Mouse (Mus musculus): ENCODE measurements around the gene Gzma. TPM values are rescaled to one million over a fixed set of nuclear protein-coding genes. Genes with fewer than 3 reads are reported as not detected.

Gzma gene
- polyA plus RNA-seq (2015; fragmentation: Nextera tagmentation; extraction: Ambion mirVana) = 4.2 and 4.9 TPM in 2 replicates

GRCm38 (mm10) chr13:113100879-113101278 is at the start of gene Gzma:
Gzma (minus strand) TSS chr13:113100981.
- Histone ChIP-seq H3K9ac (ENCODE audit: low read depth, low read length) (no peak within 1 kb of the TSS), H3K27me3 (replicated peaks; ENCODE audit: control insufficient read depth, insufficient read depth, low read length) (no peaks in the 10 kb centered on the region), H3K36me3 (ENCODE audit: control insufficient read depth, insufficient read depth) (no peaks in the 10 kb centered on the region), H3K4me3 (ENCODE audit: low read depth, low read length) (no peak within 1 kb of the TSS), H3K27ac (ENCODE audit: low read depth, low read length) (no peak within 1 kb of the TSS), H3K4me2 (replicated peaks; ENCODE audit: low read depth) (no peak within 1 kb of the TSS), H3K9me3 (ENCODE audit: control insufficient read depth) (no peaks in the 10 kb centered on the region), H3K4me1 (replicated peaks; ENCODE audit: control insufficient read depth, insufficient read depth, low read length) (no peaks in the 10 kb centered on the region)
- WGBS = 87% methylated on average over 6 of the region's 6 CpGs
- no peak for TF ChIP-seq CTCF (IDR thresholded peaks at IDR 0.05; ENCODE audit: low read depth)
- no peak for ATAC-seq

GRCm38 (mm10) chr13:113139597-113139996 is 38.8 kb upstream of the Gzma start:
- WGBS = 95% methylated on average over 1 of the region's 1 CpGs
- no peak overlapping the region for H3K9ac ChIP-seq (ENCODE audit: low read depth, low read length)
- no peak overlapping the region for H3K4me3 ChIP-seq (ENCODE audit: low read depth, low read length)
- no peaks in the 10 kb centered on the region for H3K4me1 ChIP-seq (replicated peaks; ENCODE audit: control insufficient read depth, insufficient read depth, low read length)
- TF ChIP-seq CTCF (IDR thresholded peaks at IDR 0.05; ENCODE audit: low read depth) = no peak
- no peaks in the 10 kb centered on the region for H3K36me3 ChIP-seq (ENCODE audit: control insufficient read depth, insufficient read depth)
- no peak overlapping the region for H3K4me2 ChIP-seq (replicated peaks; ENCODE audit: low read depth)
- no peaks in the 10 kb centered on the region for H3K9me3 ChIP-seq (ENCODE audit: control insufficient read depth)
- no peak overlapping the region for H3K27ac ChIP-seq (ENCODE audit: low read depth, low read length)
- H3K27me3 ChIP-seq (replicated peaks; ENCODE audit: control insufficient read depth, insufficient read depth, low read length) = no peaks in the 10 kb centered on the region
- ATAC-seq = no peak

GRCm38 (mm10) chr13:113129974-113130373 is 29.2 kb upstream of the Gzma start:
- TF ChIP-seq CTCF (IDR thresholded peaks at IDR 0.05; ENCODE audit: low read depth) = no peak

GRCm38 (mm10) chr13:113121326-113121725 is 20.5 kb upstream of the Gzma start:
- Histone ChIP-seq H3K4me1 (replicated peaks; ENCODE audit: control insufficient read depth, insufficient read depth, low read length) (no peaks in the 10 kb centered on the region), H3K27me3 (replicated peaks; ENCODE audit: control insufficient read depth, insufficient read depth, low read length) (no peaks in the 10 kb centered on the region), H3K9me3 (ENCODE audit: control insufficient read depth) (no peaks in the 10 kb centered on the region), H3K9ac (ENCODE audit: low read depth, low read length) (no peak overlapping the region), H3K4me3 (ENCODE audit: low read depth, low read length) (no peak overlapping the region), H3K27ac (ENCODE audit: low read depth, low read length) (no peak overlapping the region), H3K4me2 (replicated peaks; ENCODE audit: low read depth) (no peak overlapping the region), H3K36me3 (ENCODE audit: control insufficient read depth, insufficient read depth) (no peaks in the 10 kb centered on the region)
- TF ChIP-seq CTCF (IDR thresholded peaks at IDR 0.05; ENCODE audit: low read depth) = no peak
- WGBS = 89% methylated on average over 14 of the region's 14 CpGs
- ATAC-seq = no peak

More at GRCm38 (mm10) chr13:113129974-113130373, 29.2 kb upstream of the Gzma start:
- Histone ChIP-seq H3K36me3 (ENCODE audit: control insufficient read depth, insufficient read depth) (no peaks in the 10 kb centered on the region), H3K9ac (ENCODE audit: low read depth, low read length) (no peak overlapping the region), H3K9me3 (ENCODE audit: control insufficient read depth) (no peaks in the 10 kb centered on the region), H3K4me3 (ENCODE audit: low read depth, low read length) (no peak overlapping the region), H3K4me1 (replicated peaks; ENCODE audit: control insufficient read depth, insufficient read depth, low read length) (no peaks in the 10 kb centered on the region), H3K27me3 (replicated peaks; ENCODE audit: control insufficient read depth, insufficient read depth, low read length) (no peaks in the 10 kb centered on the region), H3K4me2 (replicated peaks; ENCODE audit: low read depth) (no peak overlapping the region), H3K27ac (ENCODE audit: low read depth, low read length) (no peak overlapping the region)
- WGBS = 88% methylated on average over 1 of the region's 1 CpGs
- no peak for ATAC-seq

GRCm38 (mm10) chr13:113120324-113121237 is 19.8 kb upstream of the Gzma start:
- Histone ChIP-seq H3K9ac (ENCODE audit: low read depth, low read length) (no peak overlapping the region), H3K4me2 (replicated peaks; ENCODE audit: low read depth) (no peak overlapping the region), H3K9me3 (ENCODE audit: control insufficient read depth) (no peaks in the 10 kb centered on the region), H3K36me3 (ENCODE audit: control insufficient read depth, insufficient read depth) (no peaks in the 10 kb centered on the region), H3K4me3 (ENCODE audit: low read depth, low read length) (no peak overlapping the region), H3K4me1 (replicated peaks; ENCODE audit: control insufficient read depth, insufficient read depth, low read length) (no peaks in the 10 kb centered on the region), H3K27ac (ENCODE audit: low read depth, low read length) (no peak overlapping the region), H3K27me3 (replicated peaks; ENCODE audit: control insufficient read depth, insufficient read depth, low read length) (no peaks in the 10 kb centered on the region)
- no peak for TF ChIP-seq CTCF (IDR thresholded peaks at IDR 0.05; ENCODE audit: low read depth)
- WGBS = 87% methylated on average over 17 of the region's 17 CpGs
- ATAC-seq = no peak

GRCm38 (mm10) chr13:113118977-113119376 is 18.2 kb upstream of the Gzma start:
- ATAC-seq = no peak
- Histone ChIP-seq H3K9ac (ENCODE audit: low read depth, low read length) (no peak overlapping the region), H3K9me3 (ENCODE audit: control insufficient read depth) (no peaks in the 10 kb centered on the region), H3K4me2 (replicated peaks; ENCODE audit: low read depth) (no peak overlapping the region), H3K27ac (ENCODE audit: low read depth, low read length) (no peak overlapping the region), H3K4me3 (ENCODE audit: low read depth, low read length) (no peak overlapping the region), H3K36me3 (ENCODE audit: control insufficient read depth, insufficient read depth) (no peaks in the 10 kb centered on the region), H3K4me1 (replicated peaks; ENCODE audit: control insufficient read depth, insufficient read depth, low read length) (no peaks in the 10 kb centered on the region), H3K27me3 (replicated peaks; ENCODE audit: control insufficient read depth, insufficient read depth, low read length) (no peaks in the 10 kb centered on the region)
- 54% methylated on average over 4 of the region's 4 CpGs for WGBS
- TF ChIP-seq CTCF (IDR thresholded peaks at IDR 0.05; ENCODE audit: low read depth) = no peak
